Mouse (Mus musculus): ENCODE measurements around the gene Bud13. TPM values are rescaled to one million over a fixed set of nuclear protein-coding genes. Genes with fewer than 3 reads are reported as not detected.

The Bud13 gene
- total RNA-seq, 1 experiment: 21.6 TPM

- peak within 1 kb of the TSS; percentile 75 to 97 for H3K4me3 ChIP-seq (ENCODE audit: insufficient read depth in 1 of 2, low read depth in 1 of 2, low read length in 2 of 2, poor library complexity in 1 of 2, severe bottlenecking in 1 of 2)
Measured at GRCm38 (mm10) chr9:46272677-46273454, 9.9 kb upstream of the Bud13 start, which contains the start of gene Zpr1. Zpr1 (plus strand) TSS chr9:46273064.

GRCm38 (mm10) chr9:46274494-46274893 is 8.3 kb upstream of the Bud13 start:
- Histone ChIP-seq H3K9me3 (ENCODE audit: control insufficient read depth, insufficient read depth, low read depth, low read length) (no peaks in the 10 kb centered on the region), H3K36me3 (ENCODE audit: control insufficient read depth, insufficient read depth, low read length, poor library complexity, severe bottlenecking) (peaks cover 36% of the 10 kb centered on the region), H3K4me1 (ENCODE audit: control insufficient read depth in 2 of 2, insufficient read depth in 2 of 2, low read length in 2 of 2, poor library complexity in 1 of 2) (peaks cover 0 to 5% of the 10 kb centered on the region in 2 experiments; a peak in 1 of 4 replicates), H3K4me3 (ENCODE audit: insufficient read depth in 1 of 2, low read depth in 1 of 2, low read length in 2 of 2, poor library complexity in 1 of 2, severe bottlenecking in 1 of 2) (no peak overlapping the region; a peak in 1 of 4 replicates), H3K27ac (ENCODE audit: insufficient read depth, low read depth, low read length, poor library complexity, severe bottlenecking) (no peak overlapping the region), H3K9ac (ENCODE audit: insufficient read depth, low read depth, low read length, poor library complexity, severe bottlenecking) (no peak overlapping the region)
- TF ChIP-seq CHD2 (IDR thresholded peaks at IDR 0.05; ENCODE audit: low read depth, low read length) (no peak), HCFC1 (IDR thresholded peaks at IDR 0.05; ENCODE audit: borderline replicate concordance, insufficient read depth, low read length) (no peak), MAFK (IDR thresholded peaks at IDR 0.05; ENCODE audit: insufficient read depth, low read depth, low read length) (no peak), ZNF384 (IDR thresholded peaks at IDR 0.05; ENCODE audit: low read depth, low read length) (no peak), ZC3H11A (IDR thresholded peaks at IDR 0.05; ENCODE audit: borderline replicate concordance, low read depth, low read length) (no peak)
- in situ Hi-C loops (cut with MboI; ENCODE audit: low sequenced_read_pairs in 2 of 2, unreplicated experiment in 2 of 2): no loop called here
- no peak for DNase-seq (ENCODE audit: low read depth, low spot score)

More at GRCm38 (mm10) chr9:46272677-46273454, 9.9 kb upstream of the Bud13 start, which contains the start of gene Zpr1:
- Histone ChIP-seq H3K9me3 (ENCODE audit: control insufficient read depth, insufficient read depth, low read depth, low read length) (no peaks in the 10 kb centered on the region), H3K36me3 (ENCODE audit: control insufficient read depth, insufficient read depth, low read length, poor library complexity, severe bottlenecking) (peaks cover 30% of the 10 kb centered on the region), H3K4me1 (ENCODE audit: control insufficient read depth in 2 of 2, insufficient read depth in 2 of 2, low read length in 2 of 2, poor library complexity in 1 of 2) (peaks cover 0 to 5% of the 10 kb centered on the region in 2 experiments; a peak in 1 of 4 replicates), H3K27ac (ENCODE audit: insufficient read depth, low read depth, low read length, poor library complexity, severe bottlenecking) (no peak within 1 kb of the TSS; the same call in 1 of the 2 replicates), H3K9ac (ENCODE audit: insufficient read depth, low read depth, low read length, poor library complexity, severe bottlenecking) (peak within 1 kb of the TSS; percentile 81)
- no peak for TF ChIP-seq ZC3H11A (IDR thresholded peaks at IDR 0.05; ENCODE audit: borderline replicate concordance, low read depth, low read length)
- TF ChIP-seq HCFC1 (IDR thresholded peaks at IDR 0.05; ENCODE audit: borderline replicate concordance, insufficient read depth, low read length): no peak; the same call in 1 of the 2 replicates
- no peak for TF ChIP-seq MAFK (IDR thresholded peaks at IDR 0.05; ENCODE audit: insufficient read depth, low read depth, low read length)
- TF ChIP-seq CHD2 (IDR thresholded peaks at IDR 0.05; ENCODE audit: low read depth, low read length): no peak
- TF ChIP-seq ZNF384 (IDR thresholded peaks at IDR 0.05; ENCODE audit: low read depth, low read length): no peak
- in situ Hi-C loops (cut with MboI; ENCODE audit: low sequenced_read_pairs in 2 of 2, unreplicated experiment in 2 of 2): no loop called here
- peak; percentile 90 for DNase-seq (ENCODE audit: low read depth, low spot score)

- H3K27ac ChIP-seq (ENCODE audit: insufficient read depth, low read depth, low read length, poor library complexity, severe bottlenecking): no peak overlapping the region
- H3K4me3 ChIP-seq (ENCODE audit: insufficient read depth in 1 of 2, low read depth in 1 of 2, low read length in 2 of 2, poor library complexity in 1 of 2, severe bottlenecking in 1 of 2): no peak overlapping the region
- TF ChIP-seq ZNF384 (IDR thresholded peaks at IDR 0.05; ENCODE audit: low read depth, low read length) (no peak), CHD2 (IDR thresholded peaks at IDR 0.05; ENCODE audit: low read depth, low read length) (no peak), ZC3H11A (IDR thresholded peaks at IDR 0.05; ENCODE audit: borderline replicate concordance, low read depth, low read length) (no peak), HCFC1 (IDR thresholded peaks at IDR 0.05; ENCODE audit: borderline replicate concordance, insufficient read depth, low read length) (no peak), MAFK (IDR thresholded peaks at IDR 0.05; ENCODE audit: insufficient read depth, low read depth, low read length) (no peak)
- DNase-seq (ENCODE audit: low read depth, low spot score): no peak
- in situ Hi-C loops (cut with MboI; ENCODE audit: low sequenced_read_pairs in 2 of 2, unreplicated experiment in 2 of 2): no loop called here
- H3K36me3 ChIP-seq (ENCODE audit: control insufficient read depth, insufficient read depth, low read length, poor library complexity, severe bottlenecking): peaks cover 14% of the 10 kb centered on the region
- no peaks in the 10 kb centered on the region for H3K4me1 ChIP-seq (ENCODE audit: control insufficient read depth in 2 of 2, insufficient read depth in 2 of 2, low read length in 2 of 2, poor library complexity in 1 of 2)
- H3K9me3 ChIP-seq (ENCODE audit: control insufficient read depth, insufficient read depth, low read depth, low read length): no peaks in the 10 kb centered on the region
- H3K9ac ChIP-seq (ENCODE audit: insufficient read depth, low read depth, low read length, poor library complexity, severe bottlenecking): no peak overlapping the region
Measured at GRCm38 (mm10) chr9:46298381-46298780, 15.6 kb downstream of the Bud13 start.

- in situ Hi-C loops (cut with MboI; ENCODE audit: low sequenced_read_pairs in 2 of 2, unreplicated experiment in 2 of 2): no loop called here
- H3K9ac ChIP-seq (ENCODE audit: insufficient read depth, low read depth, low read length, poor library complexity, severe bottlenecking): no peak overlapping the region
- H3K27ac ChIP-seq (ENCODE audit: insufficient read depth, low read depth, low read length, poor library complexity, severe bottlenecking): no peak overlapping the region
- peaks cover 4% of the 10 kb centered on the region for H3K36me3 ChIP-seq (ENCODE audit: control insufficient read depth, insufficient read depth, low read length, poor library complexity, severe bottlenecking)
- TF ChIP-seq ZNF384 (IDR thresholded peaks at IDR 0.05; ENCODE audit: low read depth, low read length) (peak; percentile 37; the same call in 1 of the 2 replicates), CHD2 (IDR thresholded peaks at IDR 0.05; ENCODE audit: low read depth, low read length) (no peak)
- H3K4me1 ChIP-seq (ENCODE audit: control insufficient read depth in 2 of 2, insufficient read depth in 2 of 2, low read length in 2 of 2, poor library complexity in 1 of 2): peaks cover 0 to 3% of the 10 kb centered on the region in 2 experiments; a peak in 1 of 4 replicates
- DNase-seq (ENCODE audit: low read depth, low spot score): peak; percentile 47
- H3K4me3 ChIP-seq (ENCODE audit: insufficient read depth in 1 of 2, low read depth in 1 of 2, low read length in 2 of 2, poor library complexity in 1 of 2, severe bottlenecking in 1 of 2): no peak overlapping the region
- H3K9me3 ChIP-seq (ENCODE audit: control insufficient read depth, insufficient read depth, low read depth, low read length): no peaks in the 10 kb centered on the region
Measured at GRCm38 (mm10) chr9:46302142-46302541, 19.3 kb downstream of the Bud13 start.

All from ES-E14 (cell line).